13 mouse cellular contexts compared by ENCODE assay signal in the genomic region with DNA sequence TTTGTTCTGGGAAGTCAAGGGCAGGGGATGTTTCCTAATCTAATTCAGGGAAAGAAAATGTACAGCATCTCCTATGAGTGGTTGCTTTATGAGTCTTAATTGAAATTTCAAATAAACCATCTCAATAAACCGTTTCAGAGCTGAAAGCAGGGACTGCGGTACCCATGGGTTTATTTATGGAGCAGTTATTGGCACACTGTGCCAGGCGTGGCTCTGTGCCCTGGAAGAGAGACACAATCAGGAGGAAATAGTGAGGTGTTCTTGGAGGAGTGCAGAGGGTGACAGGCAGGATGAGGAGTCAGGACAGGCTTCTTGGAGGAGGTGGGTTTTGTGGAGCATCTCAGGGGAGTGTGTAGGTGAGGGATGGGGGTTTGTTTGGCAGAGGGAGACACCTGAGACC. TPM values are rescaled to one million over a fixed set of nuclear protein-coding genes. Genes with fewer than 3 reads are reported as not detected.
DNase-seq lines count a peak whose midpoint lies in the region; ATAC-seq lines count a peak whose summit lies in the region.
"Had no signal": no experiment of that assay in that cellular context is flagged by ENCODE, and none has a peak within 500 bp of the region (broad histone marks: within the 10 kb centered on the region; RNA-seq: fewer than 3 reads in every experiment).

No protein-coding gene starts in this region.

- peak; percentile 17 for DNase-seq in gastrocnemius, adult 18-20 months (ENCODE audit: low spot score)
- DNase-seq in gastrocnemius, postnatal 14 days: no peak
- DNase-seq in cerebellum, postnatal 25 days: peak; percentile 92 to 93
- peak; percentile 17 for DNase-seq in naive thymus-derived CD4-positive, alpha-beta T cell, adult 2 months (ENCODE audit: low read depth)
- no peak for DNase-seq in hindbrain, embryonic 14.5 days (ENCODE audit: low spot score)
- DNase-seq in gastrocnemius, postnatal 25 days: no peak
- DNase-seq: embryo, embryonic 11 days; lung, postnatal 10 days had no signal

- no peaks in the 10 kb centered on the region for H3K9me3 ChIP-seq in neural tube, embryonic 13.5 days
- H3K9me3 ChIP-seq in neural tube, embryonic 15.5 days (replicated peaks): no peaks in the 10 kb centered on the region
- no peaks in the 10 kb centered on the region for H3K9me3 ChIP-seq in hindbrain, embryonic 14.5 days (ENCODE audit: control insufficient read depth, low read length)
- H3K9me3 ChIP-seq: limb, embryonic 12.5 days had no signal

- peaks cover 14% of the 10 kb centered on the region; the same call in 1 of the 2 replicates for H3K27me3 ChIP-seq in neural tube, embryonic 13.5 days
- peaks cover 3% of the 10 kb centered on the region; the same call in 1 of the 2 replicates for H3K27me3 ChIP-seq in neural tube, embryonic 15.5 days (replicated peaks)
- 0 out of 2 replicates have a peak, but pooled peaks cover 5% of the 10 kb centered on the region for H3K27me3 ChIP-seq in hindbrain, embryonic 14.5 days (ENCODE audit: control insufficient read depth, insufficient read depth, low read length)
- H3K27me3 ChIP-seq: CH12.LX; limb, embryonic 12.5 days had no signal

- WGBS in neural tube, embryonic 13.5 days: 27% methylated on average over 3 of the region's 3 CpGs
- 11% methylated on average over 3 of the region's 3 CpGs for WGBS in neural tube, embryonic 15.5 days
- WGBS in hindbrain, embryonic 14.5 days: 59% methylated on average over 3 of the region's 3 CpGs

- no peak overlapping the region for H3K4me2 ChIP-seq in neural tube, embryonic 13.5 days
- no peak overlapping the region for H3K4me2 ChIP-seq in neural tube, embryonic 15.5 days
- no peak overlapping the region for H3K4me2 ChIP-seq in hindbrain, embryonic 14.5 days (replicated peaks)
- H3K4me2 ChIP-seq: limb, embryonic 12.5 days had no signal

- no peak overlapping the region for H3K27ac ChIP-seq in neural tube, embryonic 13.5 days (replicated peaks)
- no peak overlapping the region for H3K27ac ChIP-seq in neural tube, embryonic 15.5 days (replicated peaks)
- H3K27ac ChIP-seq in hindbrain, embryonic 14.5 days: no peak overlapping the region

- intact Hi-C loops in gastrocnemius, postnatal 14 days (cut with DNase I; ENCODE audit: low total_unique reads): no loop called here

- peaks cover 43% of the 10 kb centered on the region for H3K4me1 ChIP-seq in neural tube, embryonic 13.5 days (replicated peaks)
- H3K4me1 ChIP-seq in neural tube, embryonic 15.5 days: peaks cover 32% of the 10 kb centered on the region
- H3K4me1 ChIP-seq in hindbrain, embryonic 14.5 days (replicated peaks; ENCODE audit: control insufficient read depth, insufficient read depth, low read length): peaks cover 18% of the 10 kb centered on the region

- no peak overlapping the region for H3K4me3 ChIP-seq in neural tube, embryonic 13.5 days
- no peak overlapping the region for H3K4me3 ChIP-seq in neural tube, embryonic 15.5 days (replicated peaks)
- H3K4me3 ChIP-seq in hindbrain, embryonic 14.5 days (replicated peaks; ENCODE audit: low read length): no peak overlapping the region
- H3K4me3 ChIP-seq: limb, embryonic 12.5 days had no signal

- H3K36me3 ChIP-seq in neural tube, embryonic 13.5 days: no peaks in the 10 kb centered on the region
- H3K36me3 ChIP-seq in neural tube, embryonic 15.5 days: no peaks in the 10 kb centered on the region
- H3K36me3 ChIP-seq in hindbrain, embryonic 14.5 days (replicated peaks; ENCODE audit: control insufficient read depth, insufficient read depth): no peaks in the 10 kb centered on the region

- H3K9ac ChIP-seq in neural tube, embryonic 13.5 days: no peak overlapping the region
- H3K9ac ChIP-seq in neural tube, embryonic 15.5 days (replicated peaks): no peak overlapping the region
- no peak overlapping the region for H3K9ac ChIP-seq in hindbrain, embryonic 14.5 days
- H3K9ac ChIP-seq: limb, embryonic 12.5 days had no signal

- peak; percentile 37 for ATAC-seq in neural tube, embryonic 13.5 days (ENCODE audit: low read depth)
- ATAC-seq in neural tube, embryonic 15.5 days (ENCODE audit: low FRiP score): no peak
- ATAC-seq in hindbrain, embryonic 14.5 days (ENCODE audit: low FRiP score): no peak
- ATAC-seq: intestine, postnatal 0 days had no signal

RNA-seq across cellular contexts. Expression of a gene that starts 33.7 kb away (rescaled TPM):
- 1 to 10 TPM; 4.8 to 6.6 TPM for total RNA-seq in gastrocnemius, adult 18-20 months (2021)
- 10 to 100 TPM; 10.5 to 13.4 TPM for total RNA-seq in gastrocnemius, postnatal 14 days (2021)
- polyA plus RNA-seq in neural tube, embryonic 13.5 days (2015; fragmentation: Nextera tagmentation; extraction: Ambion mirVana): 9.8 and 10.0 TPM in 2 replicates
- polyA plus RNA-seq in neural tube, embryonic 15.5 days (2015; fragmentation: Nextera tagmentation; extraction: Ambion mirVana): 8.5 and 11.7 TPM in 2 replicates
- polyA plus RNA-seq in hindbrain, embryonic 14.5 days (2014; fragmentation: Nextera tagmentation; extraction: Ambion mirVana): 6.5 and 7.9 TPM in 2 replicates
- 1 to 10 TPM; 6.2 to 7.9 TPM for total RNA-seq in gastrocnemius, postnatal 25 days (2021)

Comparison
In these comparisons a context has a peak if more than half of its experiments do, and no peak if none do; other contexts are left out.
1. DNase-seq: peak in gastrocnemius, adult 18-20 months (single experiment), cerebellum, postnatal 25 days (2 of 2) and naive thymus-derived CD4-positive, alpha-beta T cell, adult 2 months (single experiment); none in gastrocnemius, postnatal 14 days (single experiment), hindbrain, embryonic 14.5 days (single experiment) and gastrocnemius, postnatal 25 days (single experiment).